Mouse (Mus musculus) c-Kit-positive CD71-positive TER-119-positive erythroid progenitor cells, embryonic 14.5 days (primary cell): Measurements from ENCODE around the gene Rsrc2.
"Not testable (repeated sequence)": the region's sequence is repeated elsewhere in the genome, so short reads cannot be mapped to it uniquely, and the experiment has no call there.

Source experiments
- DNase-seq: peaks from one replicate; pipeline ENCODE4 v3.0.0-alpha.2; 2013; ENCODE audit warnings: low spot score

The Rsrc2 gene

DNA sequence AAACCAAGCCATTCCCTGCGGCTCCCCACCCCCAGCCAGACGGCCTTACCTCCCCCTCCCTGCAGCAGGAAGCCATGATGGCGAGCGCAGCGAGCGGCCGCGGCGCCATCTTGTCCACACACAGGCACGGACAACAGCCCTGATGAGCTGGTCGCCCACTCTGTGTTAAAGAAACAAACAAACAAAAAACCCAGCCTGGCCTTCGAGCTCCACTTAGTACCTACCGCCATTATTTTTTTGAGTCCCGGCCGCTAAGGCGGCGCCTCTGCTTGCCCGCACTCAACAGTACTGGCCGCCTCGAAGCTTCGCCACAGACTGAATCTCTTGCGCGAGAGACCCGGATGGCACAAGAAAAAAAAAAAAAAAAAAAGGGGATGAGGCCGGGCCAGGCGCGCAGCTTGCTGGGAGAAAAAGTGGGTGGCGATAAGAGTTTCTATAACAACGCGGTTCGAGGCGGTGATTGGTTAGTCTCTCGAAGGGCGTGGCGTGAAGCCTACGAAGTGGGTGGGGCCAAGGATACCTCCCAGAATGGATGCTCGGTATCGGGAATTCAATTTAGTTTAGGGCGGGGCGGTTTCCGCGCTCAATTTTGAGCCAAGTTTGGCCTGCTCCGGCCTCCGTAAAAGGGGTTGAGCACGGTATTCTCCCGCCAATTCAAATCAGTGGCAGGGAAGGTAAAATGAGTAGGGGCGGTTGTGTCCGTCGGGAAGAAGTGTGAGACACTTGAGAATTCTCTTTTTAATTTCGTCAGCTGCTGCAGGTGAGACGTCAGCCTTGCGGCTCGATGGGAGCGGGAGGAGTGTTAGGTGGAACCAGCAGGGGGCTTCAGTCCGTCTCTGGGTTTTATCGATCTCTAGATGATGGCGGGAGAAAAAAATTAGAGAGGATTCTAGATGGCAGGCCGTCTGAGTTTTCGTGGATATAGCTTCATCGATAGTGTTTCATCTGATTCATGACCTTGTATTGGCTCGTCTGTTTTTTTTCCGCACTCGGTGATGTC lies at the start of gene Rsrc2, which contains the start of gene Kntc1:
Gene Rsrc2 (minus strand): TSS at position 350 of the 1,000 bp plus-strand sequence.
Gene Kntc1 (plus strand): TSS at position 652 of the 1,000 bp plus-strand sequence.
- DNase-seq, result peak; percentile 100

DNA sequence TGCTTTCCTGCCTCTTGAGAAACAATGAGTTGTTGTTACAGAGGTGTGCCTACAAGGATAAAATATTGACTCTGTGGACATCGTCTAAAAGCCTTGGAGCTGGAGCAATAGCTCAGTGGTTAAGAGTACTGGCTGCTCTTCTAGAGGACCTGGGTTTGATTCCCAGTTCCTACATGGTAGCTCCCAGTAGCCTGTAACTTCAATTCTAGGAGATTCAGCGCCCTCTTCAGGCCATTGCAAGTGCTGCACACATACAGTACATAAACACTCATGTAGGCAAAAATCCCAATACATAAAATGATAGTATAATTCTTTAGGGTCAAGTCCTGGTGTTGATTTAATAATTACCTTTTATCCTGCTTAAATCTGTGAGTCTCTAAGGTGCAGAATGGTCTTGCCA lies 43.9 kb upstream of the Rsrc2 start:
- no peak for DNase-seq

DNA sequence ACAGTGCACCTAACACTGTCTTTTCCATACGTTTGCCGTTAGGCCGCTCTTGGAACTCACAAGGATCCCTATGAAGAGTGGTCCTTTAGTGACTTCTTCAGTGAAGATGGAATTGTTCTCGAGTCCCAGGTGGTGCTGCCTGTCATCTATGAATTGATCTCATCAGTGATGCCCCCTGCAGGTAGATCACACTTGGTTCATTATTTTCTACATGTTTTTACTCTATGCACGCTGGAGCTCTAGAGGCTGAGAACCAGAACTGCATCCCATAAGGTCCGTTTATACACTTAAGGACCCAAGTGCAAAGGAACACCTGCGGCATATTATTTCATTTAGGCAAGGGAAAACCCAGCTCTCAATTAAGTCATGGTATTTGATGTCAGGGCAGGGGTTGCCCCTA lies 39.8 kb upstream of the Rsrc2 start:
- DNase-seq, result no peak

- no peak for DNase-seq
Observed at GRCm38 (mm10) chr5:123781864-123782263, 32.6 kb upstream of the Rsrc2 start.

DNA sequence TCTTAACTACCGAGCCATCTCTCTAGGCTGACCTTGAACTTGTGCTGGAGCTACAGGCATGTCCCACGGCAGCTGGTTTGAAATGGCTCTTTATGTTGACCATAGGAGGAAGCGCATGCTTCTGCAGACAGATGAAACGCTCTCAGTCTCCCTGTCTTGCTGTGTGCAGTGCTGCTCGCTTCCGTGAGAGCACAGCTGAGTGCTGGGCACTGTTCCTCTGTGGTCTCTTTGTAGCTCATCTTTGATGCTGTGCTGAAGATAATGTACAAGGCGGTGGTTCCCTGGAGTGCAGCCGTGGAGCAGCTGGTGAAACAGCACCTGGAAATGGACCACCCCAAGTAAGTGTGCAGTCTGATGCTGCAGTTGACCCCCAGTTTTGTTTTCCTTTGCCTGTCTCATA lies 31.5 kb upstream of the Rsrc2 start:
- DNase-seq, result no peak

GRCm38 (mm10) chr5:123773441-123773840 lies 24.2 kb upstream of the Rsrc2 start:
- no peak for DNase-seq

GRCm38 (mm10) chr5:123766455-123766854 lies 17.2 kb upstream of the Rsrc2 start:
- not testable (repeated sequence) for DNase-seq

GRCm38 (mm10) chr5:123765506-123765905 lies 16.3 kb upstream of the Rsrc2 start:
- DNase-seq, result no peak

GRCm38 (mm10) chr5:123748339-123749064 lies 712 bp downstream of the Rsrc2 start:
- DNase-seq, result no peak

DNA sequence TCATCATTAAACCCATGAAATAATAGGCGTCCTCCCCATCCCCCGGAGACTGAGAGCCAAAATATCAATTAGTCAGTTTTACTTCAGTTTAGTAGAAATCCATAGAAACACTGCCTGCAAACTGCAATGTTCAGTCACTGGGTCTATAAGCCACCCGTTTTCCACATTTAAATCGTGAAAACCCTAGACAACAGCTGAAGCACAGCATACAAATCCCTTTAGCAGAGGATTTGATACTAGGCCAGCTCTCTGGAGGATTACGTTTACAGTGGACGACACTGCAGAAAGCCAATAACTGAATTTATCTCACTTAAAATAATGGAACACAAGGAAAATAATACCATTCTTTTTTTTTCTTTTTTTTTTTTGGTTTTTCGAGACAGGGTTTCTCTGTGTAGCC lies 1.6 kb downstream of the Rsrc2 start:
- no peak for DNase-seq

DNA sequence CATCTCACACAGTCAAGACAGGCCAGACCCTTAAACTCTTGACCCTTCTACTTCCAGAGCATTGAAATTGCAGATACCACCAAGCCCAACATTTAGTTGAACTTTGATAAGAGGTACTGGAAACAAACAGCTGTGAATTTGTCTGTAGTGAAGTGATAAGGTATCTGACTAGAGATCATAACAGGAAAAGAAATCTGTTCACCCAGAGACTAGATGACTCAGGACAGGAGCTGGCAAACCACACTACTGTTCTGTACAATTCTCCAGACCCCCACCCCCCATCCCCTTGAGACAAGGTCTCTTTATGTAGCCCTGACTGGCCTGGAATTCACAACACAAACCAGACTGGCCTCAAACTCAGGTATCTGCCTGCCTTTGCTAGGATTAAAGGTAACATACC lies 3.0 kb downstream of the Rsrc2 start:
- no peak for DNase-seq

DNA sequence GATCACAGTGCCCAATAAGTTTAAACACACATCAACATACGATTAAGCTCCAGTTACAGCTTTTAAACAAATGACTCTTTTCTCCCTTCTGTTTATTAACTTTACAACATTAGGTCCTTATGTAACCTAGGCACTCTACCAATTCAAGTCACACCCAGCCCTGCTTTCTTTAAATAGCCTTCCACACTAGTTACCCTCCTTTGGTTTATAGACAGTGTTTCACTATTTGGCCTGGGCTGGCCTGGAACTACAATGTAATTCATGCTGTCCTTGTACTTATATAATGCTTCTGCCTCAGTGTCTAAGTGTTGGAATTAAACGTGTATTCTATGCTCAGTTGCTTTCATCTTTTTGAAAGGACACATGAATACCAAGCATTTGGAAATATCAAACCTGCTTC lies 4.9 kb downstream of the Rsrc2 start:
- DNase-seq, result no peak

DNA sequence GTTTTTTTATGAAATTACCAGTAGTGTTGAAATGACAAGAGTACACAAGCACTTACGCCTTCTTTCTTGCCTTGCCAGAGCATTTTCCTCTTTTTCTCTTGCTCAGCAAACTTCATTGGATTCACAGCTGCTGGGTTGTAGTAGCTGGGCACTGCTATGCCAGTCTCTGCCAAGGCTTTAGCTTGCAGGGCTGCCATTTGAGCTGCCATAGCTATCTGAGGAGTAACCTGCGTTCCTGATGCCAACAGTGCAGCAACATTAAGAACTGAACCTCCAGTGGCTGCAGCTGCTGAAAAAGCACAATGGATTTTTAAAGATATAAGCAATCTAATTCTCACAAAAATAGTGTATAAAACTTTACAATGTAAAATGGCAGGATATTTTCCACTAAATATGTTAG lies 18.2 kb downstream of the Rsrc2 start:
- no peak for DNase-seq

DNA sequence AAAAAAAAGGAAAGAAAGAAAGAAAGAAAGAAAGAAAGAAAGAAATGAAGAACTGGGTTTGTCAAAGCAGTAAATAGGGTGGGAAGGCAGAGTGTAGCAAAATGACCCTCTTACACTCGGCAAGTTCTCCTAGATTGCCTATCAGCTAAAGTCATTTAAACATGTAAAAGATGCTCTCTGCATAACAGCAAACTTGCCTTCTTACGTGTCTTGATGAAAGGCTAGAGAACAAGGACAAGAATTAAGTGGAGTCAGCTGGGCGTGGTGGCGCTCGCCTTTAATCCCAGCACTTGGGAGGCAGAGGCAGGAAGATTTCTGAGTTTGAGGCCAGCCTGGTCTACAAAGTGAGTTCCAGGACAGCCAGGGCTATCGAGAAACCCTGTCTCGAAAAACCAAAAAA lies 25.4 kb downstream of the Rsrc2 start:
- DNase-seq, result not testable (repeated sequence)

DNA sequence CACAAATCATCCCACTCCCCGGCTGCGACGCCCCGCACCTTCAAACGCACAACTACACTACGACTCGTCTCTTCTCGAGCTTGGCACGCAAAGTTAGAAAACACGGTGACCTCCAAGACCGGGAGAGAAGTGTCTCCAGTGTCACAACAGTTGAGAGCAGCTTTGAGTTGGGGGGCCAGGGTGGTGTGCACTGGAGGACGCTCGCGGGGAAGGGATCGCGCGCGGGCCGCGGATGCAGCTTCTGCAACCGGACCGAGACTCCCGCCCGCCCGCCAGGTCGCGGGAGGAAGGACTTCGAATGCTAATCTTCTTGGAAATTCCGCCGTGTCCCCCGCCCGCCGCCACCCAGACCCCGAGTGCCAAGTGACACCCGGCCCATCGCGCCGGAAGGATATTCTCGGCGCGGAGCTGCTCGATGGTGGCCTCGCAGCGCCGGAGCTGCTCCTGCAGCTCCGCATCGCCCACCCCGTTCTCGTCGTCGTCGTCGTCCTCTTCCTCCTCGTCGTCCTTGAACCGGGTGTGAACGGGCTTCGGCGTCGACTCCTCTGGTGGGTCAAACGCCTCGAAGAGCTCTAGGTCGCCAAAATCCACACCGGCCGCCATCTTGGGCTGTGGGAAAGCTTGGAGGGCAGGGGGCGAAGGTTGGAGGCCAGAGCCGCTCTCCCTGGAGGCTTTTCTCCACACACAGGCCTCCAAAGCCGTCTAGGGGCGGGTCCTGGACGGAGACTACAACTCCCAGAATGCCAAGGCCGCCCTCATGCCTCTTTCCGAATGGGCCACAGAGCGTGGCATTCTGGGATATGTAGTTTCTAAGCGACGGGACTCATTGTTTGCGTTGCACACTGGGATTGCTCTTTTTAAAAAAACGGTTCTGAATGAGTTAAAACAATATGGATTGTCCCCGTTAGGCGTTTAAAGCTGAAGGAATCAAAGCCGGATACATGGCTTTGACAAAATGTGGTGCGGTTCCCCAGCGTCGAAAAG lies 28.6 kb downstream of the Rsrc2 start, which contains the start of gene Zcchc8:
Gene Zcchc8 (minus strand): TSS at position 773 of the 984 bp plus-strand sequence.
- peak; percentile 97 for DNase-seq

- no peak for DNase-seq
Observed at GRCm38 (mm10) chr5:123714622-123715021, 34.6 kb downstream of the Rsrc2 start.

DNA sequence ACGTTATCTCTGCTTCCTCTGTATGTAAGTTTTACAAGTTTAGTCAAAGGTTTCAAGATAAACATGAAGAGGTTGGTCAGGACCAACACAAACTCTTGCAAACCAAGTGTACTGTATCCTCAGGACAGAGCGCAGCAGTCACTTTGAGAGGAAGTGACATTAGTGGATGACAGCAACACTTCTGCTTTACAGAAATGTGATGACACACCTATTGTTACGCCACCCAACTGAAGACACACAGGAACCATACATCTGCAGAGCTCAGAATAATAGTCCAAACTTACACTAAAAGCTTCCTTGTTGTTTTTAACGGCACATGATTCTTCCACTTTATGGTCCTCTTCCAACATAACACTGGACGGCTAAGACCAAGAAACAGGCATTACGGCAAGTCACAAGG lies 35.4 kb downstream of the Rsrc2 start:
- no peak for DNase-seq

DNA sequence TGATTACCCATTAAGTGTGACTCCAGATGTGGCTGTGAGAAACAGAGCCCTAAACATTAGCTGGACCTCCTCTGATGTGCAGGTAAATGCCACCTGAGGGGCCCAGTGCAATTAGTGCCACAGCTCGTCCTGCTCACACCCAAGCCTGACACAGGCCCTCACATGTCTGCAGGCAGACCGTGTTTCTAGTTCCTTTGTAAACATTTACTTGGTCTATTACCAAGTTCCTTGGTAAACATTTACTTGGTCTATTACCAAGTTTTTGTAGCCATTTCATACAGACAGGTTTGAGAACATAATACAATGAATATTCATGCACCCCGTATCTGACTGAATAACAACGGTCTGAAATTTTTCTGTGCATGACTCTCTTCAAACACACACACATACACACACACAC lies 39.6 kb downstream of the Rsrc2 start:
- DNase-seq, result no peak

- no peak for DNase-seq
Observed at GRCm38 (mm10) chr5:123708598-123708997, 40.6 kb downstream of the Rsrc2 start.

DNA sequence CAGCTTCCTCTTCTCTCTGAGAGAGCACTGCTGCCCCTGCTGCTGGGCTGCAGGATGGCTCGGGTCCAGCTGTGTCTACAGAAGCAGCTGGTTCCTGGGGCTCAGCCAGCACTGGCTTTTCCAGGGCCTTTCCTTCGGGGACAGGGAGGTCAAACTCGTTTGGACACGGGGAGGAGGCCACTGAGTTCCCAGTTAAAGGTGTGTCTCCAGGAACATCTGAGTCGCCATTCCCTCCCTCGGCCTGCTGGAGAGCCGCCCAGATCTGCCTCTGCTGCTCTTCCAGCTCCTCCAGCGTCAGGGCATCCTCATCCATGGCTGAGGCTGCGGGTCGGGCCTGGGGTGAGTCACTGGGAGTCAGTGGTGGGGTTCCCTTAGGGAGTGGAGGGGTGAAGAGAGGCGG lies 48.6 kb downstream of the Rsrc2 start:
- DNase-seq, result no peak

GRCm38 (mm10) chr5:123699198-123699597 lies 50.0 kb downstream of the Rsrc2 start:
- DNase-seq, result peak; percentile 70

DNA sequence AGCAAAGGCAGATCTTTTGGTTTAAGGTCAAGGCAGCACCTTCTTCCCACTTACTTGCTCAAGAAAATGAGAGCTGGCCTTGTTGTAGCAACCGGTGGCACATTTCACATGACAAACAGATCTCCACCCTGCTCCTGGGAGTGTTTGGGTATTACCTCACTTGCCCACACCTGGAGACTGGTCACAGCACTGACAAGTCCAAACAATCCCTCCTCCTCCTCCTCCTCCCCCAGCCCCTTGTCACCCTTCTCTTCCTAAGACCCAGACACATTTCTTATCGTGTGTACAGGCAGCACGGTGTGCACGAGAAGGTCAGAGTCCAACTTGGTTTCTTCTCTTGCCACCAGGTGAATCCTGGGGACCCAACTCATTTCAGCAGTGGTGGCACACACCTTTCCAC lies 52.3 kb downstream of the Rsrc2 start:
- no peak for DNase-seq
